Mouse (Mus musculus): ENCODE measurements at regions not wholly inside any gene's neighbourhood (a gene's known extent, or its start where the extent isn't known, plus 50 kb on each side); places are given as distances from the start of the nearest gene placed in this dataset.

DNA sequence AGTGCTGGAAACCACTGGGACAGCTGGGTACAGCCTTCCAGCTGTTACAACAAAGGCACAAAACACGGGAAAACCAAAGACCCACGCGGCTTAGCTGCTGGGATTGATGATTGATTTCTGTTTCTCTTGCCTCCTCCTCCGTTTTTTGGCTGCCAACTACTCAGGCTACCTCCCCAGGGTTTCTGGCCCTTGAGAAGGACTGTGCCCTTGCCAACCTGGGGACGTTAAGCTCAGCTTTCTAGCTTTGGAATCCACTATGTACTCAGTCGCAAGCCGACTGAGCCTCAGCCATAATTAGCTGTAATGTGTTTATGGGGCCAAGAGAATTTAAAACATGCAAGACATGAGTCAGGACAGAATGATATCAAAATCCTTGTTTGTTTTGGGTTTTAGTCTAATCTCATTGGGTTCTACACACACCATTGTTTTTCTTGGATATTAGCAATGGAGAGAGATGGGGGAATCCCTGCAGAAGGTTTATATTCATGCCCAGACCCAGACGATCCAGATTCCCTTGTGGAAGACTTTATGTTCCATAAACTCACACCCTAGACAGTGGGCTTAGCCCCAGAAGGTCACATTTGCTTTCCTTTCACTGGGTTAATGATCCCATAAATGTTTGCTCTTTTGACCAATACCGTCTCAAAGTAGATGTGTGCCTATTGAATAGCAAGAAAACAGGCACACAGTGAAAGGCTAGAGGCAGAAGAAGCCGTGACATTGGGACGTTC is 167.7 kb upstream of the Pou3f3 start:
- no peak overlapping the region for H3K27ac ChIP-seq
- DNase-seq: no peak
- no peaks in the 10 kb centered on the region; the same call in 1 of the 2 replicates for H3K4me1 ChIP-seq (ENCODE audit: control insufficient read depth, insufficient read depth, low read length)
- H3K27me3 ChIP-seq (ENCODE audit: control insufficient read depth, insufficient read depth, low read length): no peaks in the 10 kb centered on the region
- no peak overlapping the region for H3K4me3 ChIP-seq
- no peaks in the 10 kb centered on the region for H3K79me2 ChIP-seq (replicated peaks; ENCODE audit: control insufficient read depth, insufficient read depth, low read length)
- WGBS: 56% methylated on average over 11 of the region's 11 CpGs
- H3K9ac ChIP-seq (ENCODE audit: low read depth, low read length): no peak overlapping the region
- no peak for TF ChIP-seq CTCF (IDR thresholded peaks at IDR 0.05)
- no peak for TF ChIP-seq EP300 (IDR thresholded peaks at IDR 0.05; ENCODE audit: insufficient read depth, low read depth, low read length)
- no peak for TF ChIP-seq POLR2A (IDR thresholded peaks at IDR 0.05; ENCODE audit: insufficient read depth, low read depth, low read length)
- H3K36me3 ChIP-seq (ENCODE audit: control insufficient read depth, insufficient read depth, low read length): no peaks in the 10 kb centered on the region
- intact Hi-C loops (cut with DNase I): loop anchor here (10.0 kb wide), 1 partner anchor 107 kb away; no protein-coding TSS in a partner anchor

DNA sequence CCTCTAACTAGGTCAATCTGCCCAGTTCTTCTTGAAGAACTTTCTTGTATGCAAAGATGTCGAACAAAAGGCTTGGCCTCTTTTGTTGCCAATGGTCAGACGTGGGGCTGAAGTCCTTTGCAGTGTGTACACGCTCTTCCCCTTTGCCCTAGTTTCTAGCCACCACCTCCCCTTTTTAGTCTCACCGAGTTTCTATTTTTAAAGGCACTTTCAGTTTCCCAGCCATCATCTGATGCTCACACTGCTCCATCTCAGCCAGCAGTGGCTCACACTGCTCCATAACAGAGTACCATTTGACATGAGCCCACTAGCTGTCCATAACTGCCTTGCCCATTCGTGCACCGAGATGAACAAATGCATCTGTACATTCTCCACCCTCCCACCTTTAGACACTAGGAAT is 162.7 kb upstream of the Pou3f3 start:
- Histone ChIP-seq H3K36me3 (ENCODE audit: control insufficient read depth, insufficient read depth, low read length) (no peaks in the 10 kb centered on the region), H3K4me1 (ENCODE audit: control insufficient read depth, insufficient read depth, low read length) (no peaks in the 10 kb centered on the region; the same call in 1 of the 2 replicates), H3K9ac (ENCODE audit: low read depth, low read length) (no peak overlapping the region), H3K79me2 (replicated peaks; ENCODE audit: control insufficient read depth, insufficient read depth, low read length) (no peaks in the 10 kb centered on the region), H3K27ac (peak overlapping the region; percentile 76), H3K4me3 (no peak overlapping the region), H3K27me3 (ENCODE audit: control insufficient read depth, insufficient read depth, low read length) (no peaks in the 10 kb centered on the region)
- DNase-seq: peak; percentile 23 to 47
- no peak for TF ChIP-seq CTCF (IDR thresholded peaks at IDR 0.05)
- peak; percentile 75; the same call in 1 of the 2 replicates for TF ChIP-seq EP300 (IDR thresholded peaks at IDR 0.05; ENCODE audit: insufficient read depth, low read depth, low read length)
- no peak for TF ChIP-seq POLR2A (IDR thresholded peaks at IDR 0.05; ENCODE audit: insufficient read depth, low read depth, low read length)
- 52% methylated on average over 6 of the region's 6 CpGs for WGBS
- intact Hi-C loops (cut with DNase I): no loop called here

DNA sequence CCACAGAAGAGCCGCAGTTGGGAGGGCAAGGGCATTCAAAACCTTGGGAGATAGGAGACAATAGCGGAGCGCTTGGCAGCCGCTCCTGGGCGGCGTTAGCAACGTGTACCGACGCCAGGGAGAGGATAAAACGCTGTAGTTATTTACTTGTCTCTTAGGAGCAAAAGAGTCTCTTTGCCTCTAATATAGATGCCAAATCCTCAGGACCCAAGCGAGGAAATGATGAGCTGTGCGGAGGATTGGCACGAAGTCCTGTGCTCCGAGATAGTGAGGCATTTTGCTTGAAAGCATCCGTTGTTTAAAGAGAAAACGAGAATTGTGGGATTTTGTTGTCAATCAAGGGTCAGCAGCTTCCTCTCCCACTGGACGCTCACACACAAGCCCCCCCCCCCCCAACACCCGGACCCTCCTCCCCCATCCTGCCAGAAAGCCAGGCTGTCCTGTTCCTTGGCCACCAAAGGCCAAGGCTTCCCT is 156.5 kb upstream of the Pou3f3 start:
- Histone ChIP-seq H3K9ac (ENCODE audit: low read depth, low read length) (no peak overlapping the region), H3K27ac (no peak overlapping the region), H3K36me3 (ENCODE audit: control insufficient read depth, insufficient read depth, low read length) (no peaks in the 10 kb centered on the region), H3K79me2 (replicated peaks; ENCODE audit: control insufficient read depth, insufficient read depth, low read length) (no peaks in the 10 kb centered on the region), H3K27me3 (ENCODE audit: control insufficient read depth, insufficient read depth, low read length) (no peaks in the 10 kb centered on the region), H3K4me3 (no peak overlapping the region), H3K4me1 (ENCODE audit: control insufficient read depth, insufficient read depth, low read length) (peaks cover 2% of the 10 kb centered on the region; the same call in 1 of the 2 replicates)
- DNase-seq: no peak
- intact Hi-C loops (cut with DNase I): no loop called here
- WGBS: 22% methylated on average over 18 of the region's 18 CpGs
- TF ChIP-seq EP300 (IDR thresholded peaks at IDR 0.05; ENCODE audit: insufficient read depth, low read depth, low read length) (no peak), CTCF (IDR thresholded peaks at IDR 0.05) (no peak), POLR2A (IDR thresholded peaks at IDR 0.05; ENCODE audit: insufficient read depth, low read depth, low read length) (no peak)

DNA sequence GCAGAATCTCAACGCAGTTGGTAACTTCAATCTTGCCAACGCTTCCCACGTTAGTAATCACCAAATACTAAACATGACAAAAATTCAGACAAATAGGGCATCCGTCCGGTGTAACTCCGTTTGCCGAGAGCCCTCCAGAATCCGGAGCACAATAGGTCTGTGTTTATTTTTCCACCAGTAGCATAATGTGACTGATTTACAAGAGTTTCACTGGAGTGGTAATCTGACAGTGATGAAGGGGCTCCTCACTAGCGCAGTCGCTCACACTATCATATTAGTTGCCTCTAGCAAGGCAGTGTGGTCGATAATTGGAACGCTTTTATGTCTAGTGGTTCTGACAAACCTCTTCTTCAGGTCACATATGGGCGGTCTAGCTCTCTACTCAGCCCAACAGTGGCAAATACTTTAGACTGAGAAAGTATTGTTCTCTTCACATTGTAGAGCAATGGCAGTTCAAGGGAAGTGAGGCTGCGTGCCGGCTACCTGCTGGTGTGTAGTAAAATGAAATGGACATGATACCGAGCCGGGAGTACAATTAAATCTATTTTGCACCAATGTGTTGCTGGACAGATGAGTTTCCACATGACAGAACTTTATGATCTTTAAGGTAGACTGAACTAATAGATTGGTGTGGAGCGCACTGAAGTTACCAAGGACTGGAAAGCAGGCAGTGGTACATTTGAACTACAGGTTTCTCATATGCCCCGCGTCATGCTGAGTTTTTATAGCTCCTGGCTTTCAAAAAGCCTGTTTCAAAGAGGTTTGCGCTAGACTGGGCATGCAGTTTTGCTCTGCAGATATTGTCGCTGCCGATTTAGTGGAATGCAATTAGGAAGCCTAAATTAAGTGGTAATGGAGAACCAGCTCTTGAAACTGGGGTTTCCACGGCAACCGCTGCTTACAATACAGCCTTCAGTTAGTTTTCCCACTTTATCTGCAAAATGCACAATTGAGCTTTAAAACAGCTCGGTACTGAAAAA is 155.7 kb upstream of the Pou3f3 start:
- 75% methylated on average over 26 of the region's 26 CpGs for WGBS
- H3K27ac ChIP-seq: no peak overlapping the region
- no peaks in the 10 kb centered on the region for H3K27me3 ChIP-seq (ENCODE audit: control insufficient read depth, insufficient read depth, low read length)
- no peaks in the 10 kb centered on the region for H3K79me2 ChIP-seq (replicated peaks; ENCODE audit: control insufficient read depth, insufficient read depth, low read length)
- DNase-seq: no peak
- H3K36me3 ChIP-seq (ENCODE audit: control insufficient read depth, insufficient read depth, low read length): no peaks in the 10 kb centered on the region
- intact Hi-C loops (cut with DNase I): no loop called here
- H3K4me1 ChIP-seq (ENCODE audit: control insufficient read depth, insufficient read depth, low read length): peaks cover 2% of the 10 kb centered on the region; the same call in 1 of the 2 replicates
- TF ChIP-seq EP300 (IDR thresholded peaks at IDR 0.05; ENCODE audit: insufficient read depth, low read depth, low read length): no peak
- TF ChIP-seq POLR2A (IDR thresholded peaks at IDR 0.05; ENCODE audit: insufficient read depth, low read depth, low read length): no peak
- no peak for TF ChIP-seq CTCF (IDR thresholded peaks at IDR 0.05)
- H3K9ac ChIP-seq (ENCODE audit: low read depth, low read length): no peak overlapping the region
- no peak overlapping the region for H3K4me3 ChIP-seq

DNA sequence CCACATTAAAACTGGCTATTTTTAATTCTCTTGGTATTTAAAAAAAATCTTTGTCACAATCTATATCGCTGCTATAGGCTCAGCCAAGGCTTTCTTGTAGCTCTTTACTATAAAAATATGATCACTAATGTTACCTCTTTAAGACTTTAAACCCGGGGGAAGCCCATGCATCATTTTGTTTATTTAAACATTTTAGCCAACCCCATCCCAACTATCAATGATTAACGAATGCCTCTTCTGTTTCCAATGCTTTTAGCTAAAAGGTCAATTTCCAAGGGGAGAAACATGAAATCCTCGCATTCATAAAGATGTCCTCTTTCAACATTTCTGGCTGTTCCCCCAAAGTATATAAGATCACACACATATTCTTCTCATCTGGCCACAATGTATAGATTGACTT is 153.6 kb upstream of the Pou3f3 start:
- H3K27me3 ChIP-seq (ENCODE audit: control insufficient read depth, insufficient read depth, low read length): no peaks in the 10 kb centered on the region
- H3K4me3 ChIP-seq: no peak overlapping the region
- no peaks in the 10 kb centered on the region for H3K79me2 ChIP-seq (replicated peaks; ENCODE audit: control insufficient read depth, insufficient read depth, low read length)
- no peak for TF ChIP-seq CTCF (IDR thresholded peaks at IDR 0.05)
- TF ChIP-seq EP300 (IDR thresholded peaks at IDR 0.05; ENCODE audit: insufficient read depth, low read depth, low read length): no peak
- TF ChIP-seq POLR2A (IDR thresholded peaks at IDR 0.05; ENCODE audit: insufficient read depth, low read depth, low read length): no peak
- H3K4me1 ChIP-seq (ENCODE audit: control insufficient read depth, insufficient read depth, low read length): peaks cover 2% of the 10 kb centered on the region; the same call in 1 of the 2 replicates
- H3K27ac ChIP-seq: no peak overlapping the region
- 83% methylated on average over 4 of the region's 4 CpGs for WGBS
- intact Hi-C loops (cut with DNase I): no loop called here
- no peak overlapping the region for H3K9ac ChIP-seq (ENCODE audit: low read depth, low read length)
- H3K36me3 ChIP-seq (ENCODE audit: control insufficient read depth, insufficient read depth, low read length): no peaks in the 10 kb centered on the region
- DNase-seq: no peak

All from heart, adult 2 months (tissue).